Mouse (Mus musculus) MEL (cell line): ENCODE results near the gene Gm20388. TPM values are rescaled to one million over a fixed set of nuclear protein-coding genes. Genes with fewer than 3 reads are reported as not detected.

Experiments
- DNase-seq: peaks from one replicate; pipeline ENCODE4 v3.0.0; 2011; ENCODE audit warnings: low read depth, low spot score
- H3K27ac ChIP-seq: 2 replicates; pipeline ENCODE4 v1.5.1; 2012; ENCODE audit warnings: low read depth, mild to moderate bottlenecking, control low read depth, low read length, moderate library complexity; ENCODE audit not compliant: control insufficient read depth
- H3K27me3 ChIP-seq, 2 experiments: fragments of 150-350 bp in 1 of 2; sonication (generic) in 1 of 2; 2 replicates each; pipeline ENCODE4 v1.6.1; 2012; ENCODE audit warnings: low read length in 2 of 2, mild to moderate bottlenecking in 2 of 2, improper control_type of control experiment in 1 of 2, moderate library complexity in 1 of 2; ENCODE audit not compliant: insufficient read depth in 2 of 2, control insufficient read depth in 1 of 2
- H3K36me3 ChIP-seq, 2 experiments: 2 replicates each; pipeline ENCODE4 v1.6.1; 2012 to 2014; ENCODE audit warnings: low read length in 2 of 2, improper control_type of control experiment in 1 of 2, inconsistent platforms in 1 of 2, mild to moderate bottlenecking in 1 of 2; ENCODE audit not compliant: insufficient read depth in 2 of 2, control insufficient read depth in 1 of 2
- H3K4me1 ChIP-seq, 2 experiments: fragments of 150-350 bp in 1 of 2; sonication (generic) in 1 of 2; 2 replicates each; pipeline ENCODE4 v1.6.1; 2012; ENCODE audit warnings: low read length in 2 of 2, improper control_type of control experiment in 1 of 2, mild to moderate bottlenecking in 1 of 2; ENCODE audit not compliant: insufficient read depth in 2 of 2, control insufficient read depth in 1 of 2
- H3K4me3 ChIP-seq, 2 experiments: fragments of 150-350 bp in 1 of 2; sonication (generic) in 1 of 2; 2 replicates each; pipeline ENCODE4 v1.5.1; 2012; ENCODE audit warnings: low read depth in 2 of 2, low read length in 2 of 2, mild to moderate bottlenecking in 2 of 2, moderate library complexity in 2 of 2, control low read depth in 1 of 2, improper control_type of control experiment in 1 of 2; ENCODE audit not compliant: control insufficient read depth in 1 of 2, insufficient read depth in 1 of 2
- H3K79me2 ChIP-seq: 2 replicates; pipeline ENCODE4 v1.6.1; 2012; ENCODE audit warnings: mild to moderate bottlenecking, low read length, moderate library complexity; ENCODE audit not compliant: control insufficient read depth, poor library complexity, insufficient read depth
- H3K9ac ChIP-seq: 2 replicates; pipeline ENCODE4 v1.6.1; 2012; ENCODE audit warnings: low read depth, mild to moderate bottlenecking, control low read depth, low read length, moderate library complexity; ENCODE audit not compliant: control insufficient read depth, poor library complexity, severe bottlenecking
- H3K9me3 ChIP-seq: fragments of 150-350 bp; sonication (generic); replicated peaks from 2 replicates; pipeline ENCODE4 v1.6.1; 2012; ENCODE audit warnings: mild to moderate bottlenecking, low read length, improper control_type of control experiment, moderate library complexity; ENCODE audit not compliant: insufficient read depth
- CHD1 ChIP-seq: IDR thresholded peaks from 2 replicates; pipeline ENCODE4 v1.6.1; 2012; ENCODE audit warnings: low read depth, mild to moderate bottlenecking, inconsistent platforms, low read length, improper control_type of control experiment
- CHD2 ChIP-seq: IDR thresholded peaks from 2 replicates; pipeline ENCODE4 v1.6.1; 2011; ENCODE audit warnings: low read length, improper control_type of control experiment
- CTCF ChIP-seq, 3 experiments: IDR thresholded peaks in 2 of 3; conservative IDR thresholded peaks in 1 of 3; 2 replicates each; pipeline ENCODE4 v1.5.1; 2011 to 2012; ENCODE audit warnings: low read length in 3 of 3, low read depth in 2 of 3, mild to moderate bottlenecking in 2 of 3, improper control_type of control experiment in 1 of 3, inconsistent platforms in 1 of 3, mixed read lengths in 1 of 3, moderate library complexity in 1 of 3; ENCODE audit not compliant: control insufficient read depth in 1 of 3, insufficient read depth in 1 of 3, poor library complexity in 1 of 3, severe bottlenecking in 1 of 3
- ELF1 ChIP-seq: IDR thresholded peaks from 2 replicates; pipeline ENCODE4 v1.6.1; 2014; ENCODE audit warnings: low read depth, mild to moderate bottlenecking, inconsistent platforms, low read length, improper control_type of control experiment, moderate library complexity
- EP300 ChIP-seq, 2 experiments: IDR thresholded peaks; 2 replicates each; pipeline ENCODE4 v1.6.1; 2011; ENCODE audit warnings: improper control_type of control experiment in 2 of 2, low read length in 2 of 2, low read depth in 1 of 2, mild to moderate bottlenecking in 1 of 2
- ETS1 ChIP-seq: IDR thresholded peaks from 2 replicates; pipeline ENCODE4 v1.6.1; 2012; ENCODE audit warnings: low read depth, mild to moderate bottlenecking, inconsistent platforms, low read length, improper control_type of control experiment, moderate library complexity
- GATA1 ChIP-seq: IDR thresholded peaks from 2 replicates; pipeline ENCODE4 v1.6.1; 2011; ENCODE audit warnings: low read depth, low read length, improper control_type of control experiment
- HCFC1 ChIP-seq: IDR thresholded peaks from 2 replicates; pipeline ENCODE4 v1.6.1; 2012; ENCODE audit warnings: low read depth, mild to moderate bottlenecking, inconsistent platforms, low read length, improper control_type of control experiment, moderate library complexity
- JUND ChIP-seq: IDR thresholded peaks from 2 replicates; pipeline ENCODE4 v1.6.1; 2011; ENCODE audit warnings: low read depth, mild to moderate bottlenecking, improper control_type of control experiment, low read length
- MAFK ChIP-seq: IDR thresholded peaks from 2 replicates; pipeline ENCODE4 v1.6.1; 2011; ENCODE audit warnings: low read depth, mild to moderate bottlenecking, low read length, improper control_type of control experiment, borderline replicate concordance
- MAX ChIP-seq: IDR thresholded peaks from 2 replicates; pipeline ENCODE4 v1.6.1; 2011; ENCODE audit warnings: low read length, improper control_type of control experiment
- MAZ ChIP-seq: IDR thresholded peaks from 2 replicates; pipeline ENCODE4 v1.6.1; 2012; ENCODE audit warnings: low read depth, mild to moderate bottlenecking, inconsistent platforms, low read length, improper control_type of control experiment
- MXI1 ChIP-seq: IDR thresholded peaks from 2 replicates; pipeline ENCODE4 v1.6.1; 2011; ENCODE audit warnings: mild to moderate bottlenecking, low read depth, low read length, improper control_type of control experiment
- MYB ChIP-seq: IDR thresholded peaks from 2 replicates; pipeline ENCODE4 v1.6.1; 2011; ENCODE audit warnings: mild to moderate bottlenecking, low read depth, low read length, improper control_type of control experiment
- NELFE ChIP-seq: IDR thresholded peaks from 2 replicates; pipeline ENCODE4 v1.6.1; 2011; ENCODE audit warnings: low read depth, low read length, improper control_type of control experiment
- NRF1 ChIP-seq: IDR thresholded peaks from 2 replicates; pipeline ENCODE4 v1.6.1; 2014; ENCODE audit warnings: low read depth, mild to moderate bottlenecking, inconsistent platforms, low read length, improper control_type of control experiment, moderate library complexity; ENCODE audit not compliant: poor library complexity, insufficient read depth, severe bottlenecking
- POLR2A ChIP-seq, 2 experiments: IDR thresholded peaks; 2 replicates each; pipeline ENCODE4 v1.6.1; 2011 to 2012; ENCODE audit warnings: low read length in 2 of 2, mild to moderate bottlenecking in 2 of 2, control low read depth in 1 of 2, improper control_type of control experiment in 1 of 2, low read depth in 1 of 2, moderate library complexity in 1 of 2; ENCODE audit not compliant: control insufficient read depth in 1 of 2, insufficient read depth in 1 of 2, poor library complexity in 1 of 2
- POLR2AphosphoS2 ChIP-seq: IDR thresholded peaks from 2 replicates; pipeline ENCODE4 v1.6.1; 2011; ENCODE audit warnings: low read length, improper control_type of control experiment
- POLR2AphosphoS5 ChIP-seq: IDR thresholded peaks from 2 replicates; pipeline ENCODE4 v1.6.1; 2012; ENCODE audit warnings: low read depth, borderline replicate concordance, mild to moderate bottlenecking, inconsistent platforms, low read length, moderate library complexity, mixed read lengths
- RAD21 ChIP-seq: IDR thresholded peaks from 2 replicates; pipeline ENCODE4 v1.6.1; 2011; ENCODE audit warnings: mild to moderate bottlenecking, low read depth, low read length, improper control_type of control experiment
- RCOR1 ChIP-seq: IDR thresholded peaks from 2 replicates; pipeline ENCODE4 v1.6.1; 2012; ENCODE audit warnings: low read depth, mild to moderate bottlenecking, inconsistent platforms, low read length, improper control_type of control experiment
- SIN3A ChIP-seq: IDR thresholded peaks from 2 replicates; pipeline ENCODE4 v1.6.1; 2012; ENCODE audit warnings: low read length, improper control_type of control experiment, inconsistent platforms
- SMC3 ChIP-seq: IDR thresholded peaks from 2 replicates; pipeline ENCODE4 v1.6.1; 2011; ENCODE audit warnings: low read depth, low read length, improper control_type of control experiment
- TAL1 ChIP-seq: IDR thresholded peaks from 2 replicates; pipeline ENCODE4 v1.6.1; 2012; ENCODE audit warnings: mild to moderate bottlenecking, inconsistent platforms, low read length, moderate library complexity, mixed read lengths
- TBP ChIP-seq: IDR thresholded peaks from 2 replicates; pipeline ENCODE4 v1.8.0; 2011; ENCODE audit warnings: low read depth, low read length, improper control_type of control experiment
- TCF12 ChIP-seq: IDR thresholded peaks from 2 replicates; pipeline ENCODE4 v1.6.1; 2014; ENCODE audit warnings: low read depth, mild to moderate bottlenecking, inconsistent platforms, low read length, improper control_type of control experiment, moderate library complexity
- UBTF ChIP-seq: IDR thresholded peaks from 2 replicates; pipeline ENCODE4 v1.6.1; 2012; ENCODE audit warnings: low read depth, mild to moderate bottlenecking, inconsistent platforms, low read length, improper control_type of control experiment, moderate library complexity, borderline replicate concordance; ENCODE audit not compliant: insufficient read depth
- USF1 ChIP-seq: IDR thresholded peaks from 2 replicates; pipeline ENCODE4 v1.6.1; 2014; ENCODE audit warnings: low read depth, mild to moderate bottlenecking, inconsistent platforms, low read length, improper control_type of control experiment, moderate library complexity
- USF2 ChIP-seq, 2 experiments: IDR thresholded peaks; 2 replicates each; pipeline ENCODE4 v1.6.1; 2011 to 2012; ENCODE audit warnings: improper control_type of control experiment in 2 of 2, low read length in 2 of 2, borderline replicate concordance in 1 of 2, inconsistent platforms in 1 of 2, low read depth in 1 of 2, mild to moderate bottlenecking in 1 of 2; ENCODE audit not compliant: insufficient read depth in 1 of 2
- ZC3H11A ChIP-seq: IDR thresholded peaks from 2 replicates; pipeline ENCODE4 v1.6.1; 2012; ENCODE audit warnings: low read depth, mild to moderate bottlenecking, inconsistent platforms, low read length, improper control_type of control experiment
- ZMIZ1 ChIP-seq: IDR thresholded peaks from 2 replicates; pipeline ENCODE4 v1.6.1; 2012; ENCODE audit warnings: low read depth, mild to moderate bottlenecking, inconsistent platforms, low read length, improper control_type of control experiment, moderate library complexity
- ZNF384 ChIP-seq: IDR thresholded peaks from 2 replicates; pipeline ENCODE4 v1.6.1; 2012; ENCODE audit warnings: low read depth, mild to moderate bottlenecking, inconsistent platforms, low read length, improper control_type of control experiment
- polyA plus RNA-seq, 2 experiments: library from polyadenylated mRNA; stranded (reverse) in 1 of 2; unstranded in 1 of 2; fragments of >175 nt in 1 of 2; fragments of >200 nt in 1 of 2; gene quantifications; 2 replicates each; pipeline versions ENCODE4 v1.2.1 to v1.2.4; 2012; ENCODE audit warnings: low replicate concordance in 2 of 2, low read depth in 1 of 2; ENCODE audit not compliant: insufficient read length in 2 of 2, insufficient read depth in 1 of 2, missing spikeins in 1 of 2
- total RNA-seq: library from RNA; depleted of rRNA; stranded (reverse); fragments of 300-350 nt; gene quantifications from 2 replicates; pipeline ENCODE4 v1.2.3, GENCODE M21; 2012

Gm20388 gene
- total and polyA plus RNA-seq, 3 experiments: 11.1 to 17.8 TPM; not detected in 1

DNA sequence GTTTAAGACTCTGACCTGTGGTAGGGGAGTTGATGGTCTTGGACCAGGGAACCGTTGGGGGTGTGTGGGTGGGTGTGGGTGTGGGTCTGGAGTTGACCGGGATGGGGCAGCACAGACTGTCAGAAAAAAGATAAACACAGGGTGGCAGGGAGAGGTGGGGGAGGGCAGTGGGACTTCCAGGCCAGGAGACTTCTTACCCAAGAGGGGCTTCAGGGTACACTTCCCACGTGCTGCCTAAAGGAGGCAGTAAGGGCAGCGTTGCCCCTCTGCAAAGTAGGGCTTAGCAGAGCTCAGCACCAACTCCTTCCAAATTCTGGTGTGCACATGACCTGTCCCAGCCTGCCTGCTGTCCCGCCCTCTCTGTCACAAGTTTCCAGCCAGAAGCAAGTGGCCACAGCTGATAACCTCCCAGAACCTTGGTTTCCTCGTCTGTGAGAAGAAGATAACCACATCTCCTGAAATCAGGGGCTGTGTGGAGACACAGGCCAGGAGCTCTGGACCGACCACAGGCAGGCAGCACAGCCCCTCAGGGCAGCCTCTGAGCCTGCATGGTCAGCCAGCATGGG, 2808.9 kb downstream of the Gm20388 start (continued):
- peak; percentile 90 for TF ChIP-seq USF1
- TF ChIP-seq POLR2A (IDR thresholded peaks at IDR 0.05; ENCODE audit: control insufficient read depth in 1 of 2, insufficient read depth in 1 of 2, low read depth in 1 of 2, low read length in 2 of 2, poor library complexity in 1 of 2): peak in 1 of 2 experiments; percentile 40; a peak in 1 of 4 replicates
- peak; percentile 49 to 67 (median 59) for TF ChIP-seq CTCF (IDR thresholded peaks at IDR 0.05 in 2 of 3, conservative IDR thresholded peaks at IDR 0.05 in 1 of 3; ENCODE audit: control insufficient read depth in 1 of 3, insufficient read depth in 1 of 3, low read depth in 2 of 3, low read length in 3 of 3, poor library complexity in 1 of 3, severe bottlenecking in 1 of 3)
- TF ChIP-seq, all 39 proteins: peak for 26

DNA sequence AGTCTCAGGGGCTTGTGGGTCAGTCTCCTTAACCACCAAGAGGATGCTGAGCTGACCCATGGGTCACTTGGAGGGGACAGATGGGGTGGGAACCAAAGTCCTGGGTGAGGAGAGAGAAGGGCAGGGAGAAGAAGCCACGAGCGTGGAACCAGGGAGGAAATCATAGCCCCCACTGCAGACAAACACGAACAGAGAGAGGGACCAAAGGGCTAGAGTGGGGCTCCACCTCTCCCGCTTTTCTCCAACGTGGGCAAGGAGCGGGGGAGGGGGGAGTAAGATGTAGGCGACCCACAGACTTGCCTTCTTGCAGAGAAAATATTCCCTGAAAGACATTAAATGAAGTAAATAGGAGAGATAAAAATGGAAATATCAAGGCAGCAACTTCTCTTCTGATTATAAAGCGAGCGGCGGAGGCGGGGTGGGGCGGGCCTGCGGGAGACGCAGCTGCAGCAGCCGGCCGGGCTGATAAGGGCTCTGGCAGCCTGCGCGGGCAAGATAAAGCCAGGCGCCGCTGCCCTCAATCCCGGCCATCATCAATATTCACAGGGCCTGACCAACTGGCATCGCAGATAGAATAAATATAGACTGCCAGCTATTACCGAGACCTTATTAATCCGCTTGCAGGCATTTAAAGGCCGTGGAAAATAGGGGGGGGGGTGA, 2809.6 kb downstream of the Gm20388 start:
- Histone ChIP-seq H3K4me1 (peaks cover 22 to 49% of the 10 kb centered on the region in 2 experiments), H3K27ac (peak overlapping the region; percentile 87), H3K27me3 (no peaks in the 10 kb centered on the region), H3K9me3 (no peaks in the 10 kb centered on the region), H3K36me3 (peaks cover 0 to 37% of the 10 kb centered on the region in 2 experiments; a peak in 2 of 4 replicates), H3K4me3 (peak overlapping the region in 1 of 2 experiments; percentile 2; a peak in 1 of 4 replicates), H3K9ac (peak overlapping the region; percentile 13; the same call in 1 of the 2 replicates), H3K79me2 (no peaks in the 10 kb centered on the region)
- peak; percentile 91 for DNase-seq
- peak; percentile 74 for TF ChIP-seq MYB
- TF ChIP-seq POLR2A (IDR thresholded peaks at IDR 0.05; ENCODE audit: control insufficient read depth in 1 of 2, insufficient read depth in 1 of 2, low read depth in 1 of 2, low read length in 2 of 2, poor library complexity in 1 of 2): peak; percentile 24 to 25; a peak in 1 of 4 replicates
- no peak; the same call in 1 of the 2 replicates for TF ChIP-seq CHD2
- no peak for TF ChIP-seq POLR2AphosphoS5
- TF ChIP-seq TCF12: peak; percentile 100
- TF ChIP-seq CHD1: no peak
- TF ChIP-seq ZNF384: peak; percentile 29; the same call in 1 of the 2 replicates
- peak; percentile 74; the same call in 1 of the 2 replicates for TF ChIP-seq SIN3A
- no peak for TF ChIP-seq MXI1
- TF ChIP-seq SMC3: peak; percentile 18; the same call in 1 of the 2 replicates
- TF ChIP-seq GATA1: peak; percentile 97
- TF ChIP-seq TBP: 0 out of 2 replicates have a peak, but pooled peaks have one; percentile 44
- no peak; the same call in 1 of the 2 replicates for TF ChIP-seq HCFC1
- no peak for TF ChIP-seq UBTF
- peak; percentile 80; the same call in 1 of the 2 replicates for TF ChIP-seq MAFK
- no peak for TF ChIP-seq USF2 (IDR thresholded peaks at IDR 0.05; ENCODE audit: borderline replicate concordance in 1 of 2, insufficient read depth in 1 of 2, low read depth in 1 of 2, low read length in 2 of 2)
- no peak for TF ChIP-seq MAX
- TF ChIP-seq ELF1: no peak
- peak; percentile 98 for TF ChIP-seq RCOR1
- no peak for TF ChIP-seq JUND
- peak; percentile 17; the same call in 1 of the 2 replicates for TF ChIP-seq POLR2AphosphoS2
- TF ChIP-seq RAD21: peak; percentile 3
- TF ChIP-seq TAL1: peak; percentile 99
- no peak for TF ChIP-seq ZC3H11A
- no peak; the same call in 1 of the 2 replicates for TF ChIP-seq NRF1
- TF ChIP-seq MAZ: peak; percentile 87; the same call in 1 of the 2 replicates
- no peak for TF ChIP-seq NELFE
- TF ChIP-seq ZMIZ1: peak; percentile 48
- TF ChIP-seq ETS1: peak; percentile 97
- peak; percentile 93 to 99 for TF ChIP-seq EP300 (IDR thresholded peaks at IDR 0.05; ENCODE audit: low read depth in 1 of 2, low read length in 2 of 2)
